Mouse (Mus musculus) ovary, postnatal 14 days (tissue): ENCODE results near the gene Hmcn1.

Source experiments
- DNase-seq: peaks from one replicate; pipeline ENCODE4 v3.0.0; 2022; ENCODE audit warnings: low spot score

The Hmcn1 gene

GRCm38 (mm10) chr1:150993162-150994064, at the start of gene Hmcn1:
Hmcn1 (minus strand) TSS chr1:150993435.
- DNase-seq: peak; percentile 49

- DNase-seq: no peak
These were observed 47.9 kb upstream of the Hmcn1 start for GRCm38 (mm10) chr1:151040945-151041649.

GRCm38 (mm10) chr1:151040290-151040689, 47.1 kb upstream of the Hmcn1 start:
- DNase-seq: no peak

- DNase-seq: no peak
These were observed 46.0 kb upstream of the Hmcn1 start for GRCm38 (mm10) chr1:151039189-151039588.

- no peak for DNase-seq
These were observed 45.3 kb upstream of the Hmcn1 start for GRCm38 (mm10) chr1:151038566-151038965.

GRCm38 (mm10) chr1:151036405-151036985, 43.3 kb upstream of the Hmcn1 start:
- no peak for DNase-seq

GRCm38 (mm10) chr1:151035766-151036165, 42.5 kb upstream of the Hmcn1 start:
- no peak for DNase-seq

GRCm38 (mm10) chr1:151034993-151035592, 41.9 kb upstream of the Hmcn1 start:
- DNase-seq: peak; percentile 62

- no peak for DNase-seq
These were observed 40.1 kb upstream of the Hmcn1 start for GRCm38 (mm10) chr1:151033291-151033690.

- DNase-seq: no peak
These were observed 38.3 kb upstream of the Hmcn1 start for GRCm38 (mm10) chr1:151031581-151031980.

GRCm38 (mm10) chr1:151031086-151031485, 37.9 kb upstream of the Hmcn1 start:
- no peak for DNase-seq

GRCm38 (mm10) chr1:151025049-151025773, 32.0 kb upstream of the Hmcn1 start:
- DNase-seq: no peak

- DNase-seq: no peak
These were observed 26.1 kb upstream of the Hmcn1 start for GRCm38 (mm10) chr1:151019273-151019890.

GRCm38 (mm10) chr1:151011056-151011455, 17.8 kb upstream of the Hmcn1 start:
- peak; percentile 59 for DNase-seq

- peak; percentile 63 for DNase-seq
These were observed 16.0 kb upstream of the Hmcn1 start for GRCm38 (mm10) chr1:151009115-151009797.

GRCm38 (mm10) chr1:151007747-151008146, 14.5 kb upstream of the Hmcn1 start:
- no peak for DNase-seq

GRCm38 (mm10) chr1:151004007-151004406, 10.8 kb upstream of the Hmcn1 start:
- DNase-seq: no peak

GRCm38 (mm10) chr1:151001868-151002428, 8.7 kb upstream of the Hmcn1 start:
- no peak for DNase-seq

- no peak for DNase-seq
These were observed 7.5 kb upstream of the Hmcn1 start for GRCm38 (mm10) chr1:151000714-151001113.

- DNase-seq: no peak
These were observed 1.4 kb upstream of the Hmcn1 start for GRCm38 (mm10) chr1:150994612-150995011.
